Mouse (Mus musculus): ENCODE data around the gene Skap1.

DNA sequence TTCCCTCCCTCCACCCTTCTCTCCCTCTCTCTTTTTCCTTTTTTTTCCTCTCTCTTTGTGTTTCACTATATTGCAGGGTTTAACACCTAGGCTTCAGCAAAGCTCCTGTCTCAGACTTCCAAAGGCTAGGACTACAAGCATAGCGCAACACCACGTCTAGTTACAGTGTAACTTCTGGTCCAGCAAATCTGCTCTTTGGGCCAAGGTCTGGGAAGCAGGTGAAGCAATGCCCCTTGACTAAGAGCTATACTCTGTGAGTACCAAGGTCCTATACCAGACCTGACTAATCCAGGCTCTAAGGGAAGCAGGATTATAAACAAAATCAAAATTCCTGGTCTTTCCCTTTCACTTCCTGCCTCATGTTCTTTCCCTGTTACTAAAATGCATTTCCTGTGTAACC is 35.3 kb upstream of the Skap1 start:
- TF ChIP-seq EP300 (IDR thresholded peaks at IDR 0.05; ENCODE audit: insufficient read depth, low read depth, low read length) (no peak), POLR2A (IDR thresholded peaks at IDR 0.05; ENCODE audit: insufficient read depth, low read depth, low read length) (no peak), CTCF (IDR thresholded peaks at IDR 0.05) (no peak)
